Mouse (Mus musculus): ENCODE results near the gene Stip1. TPM values are rescaled to one million over a fixed set of nuclear protein-coding genes. Genes with fewer than 3 reads are reported as not detected.

Gene Stip1
- polyA plus RNA-seq, 1 experiment from 2014 or later, result 51.8 TPM

- Histone ChIP-seq H3K9ac (replicated peaks; ENCODE audit: low read depth) (no peak overlapping the region), H3K27ac (ENCODE audit: low read length) (no peak overlapping the region), H3K9me3 (ENCODE audit: low read length) (no peaks in the 10 kb centered on the region), H3K4me2 (replicated peaks; ENCODE audit: low read depth, low read length) (no peak overlapping the region), H3K4me3 (ENCODE audit: low read depth, low read length) (no peak overlapping the region), H3K27me3 (replicated peaks; ENCODE audit: insufficient read depth, low read length) (no peaks in the 10 kb centered on the region), H3K4me1 (ENCODE audit: insufficient read depth, low read depth, low read length) (peaks cover 17% of the 10 kb centered on the region; the same call in 1 of the 2 replicates), H3K36me3 (ENCODE audit: insufficient read depth, low read length) (no peaks in the 10 kb centered on the region)
- ATAC-seq (no peak), DNase-seq (ENCODE audit: low spot score) (no peak)
- WGBS, result 89% methylated on average over 6 of the region's 6 CpGs
- TF ChIP-seq CTCF (IDR thresholded peaks at IDR 0.05) (no peak), EP300 (IDR thresholded peaks at IDR 0.05) (no peak)
Observed at GRCm38 (mm10) chr19:6990712-6991111, 49.1 kb downstream of the Stip1 start.

- Histone ChIP-seq H3K27ac (ENCODE audit: low read length) (no peak overlapping the region), H3K4me3 (ENCODE audit: low read depth, low read length) (no peak overlapping the region), H3K9ac (replicated peaks; ENCODE audit: low read depth) (no peak overlapping the region), H3K27me3 (replicated peaks; ENCODE audit: insufficient read depth, low read length) (no peaks in the 10 kb centered on the region), H3K4me1 (ENCODE audit: insufficient read depth, low read depth, low read length) (peaks cover 8% of the 10 kb centered on the region; the same call in 1 of the 2 replicates), H3K4me2 (replicated peaks; ENCODE audit: low read depth, low read length) (no peak overlapping the region), H3K9me3 (ENCODE audit: low read length) (no peaks in the 10 kb centered on the region), H3K36me3 (ENCODE audit: insufficient read depth, low read length) (no peaks in the 10 kb centered on the region)
- TF ChIP-seq CTCF (IDR thresholded peaks at IDR 0.05) (no peak), EP300 (IDR thresholded peaks at IDR 0.05) (no peak)
- no peak for ATAC-seq
- WGBS, result 74% methylated on average over 8 of the region's 8 CpGs
- DNase-seq (ENCODE audit: low spot score), result no peak
Observed at GRCm38 (mm10) chr19:6989251-6989650, 50.5 kb downstream of the Stip1 start.

GRCm38 (mm10) chr19:6987904-6988285, 51.9 kb downstream of the Stip1 start:
- peak overlapping the region; percentile 81 for H3K4me3 ChIP-seq (ENCODE audit: low read depth, low read length)
- peak overlapping the region; percentile 70 for H3K9ac ChIP-seq (replicated peaks; ENCODE audit: low read depth)
- DNase-seq (ENCODE audit: low spot score) (no peak), ATAC-seq (no peak)
- peaks cover 6% of the 10 kb centered on the region; the same call in 1 of the 2 replicates for H3K4me1 ChIP-seq (ENCODE audit: insufficient read depth, low read depth, low read length)
- no peak for TF ChIP-seq CTCF (IDR thresholded peaks at IDR 0.05)
- no peak for TF ChIP-seq EP300 (IDR thresholded peaks at IDR 0.05)
- H3K36me3 ChIP-seq (ENCODE audit: insufficient read depth, low read length), result no peaks in the 10 kb centered on the region
- no peaks in the 10 kb centered on the region for H3K9me3 ChIP-seq (ENCODE audit: low read length)
- WGBS, result 7% methylated on average over 8 of the region's 8 CpGs
- peak overlapping the region; percentile 98 for H3K4me2 ChIP-seq (replicated peaks; ENCODE audit: low read depth, low read length)
- 0 out of 2 replicates have a peak overlapping the region, but pooled peaks have one; percentile 75 for H3K27ac ChIP-seq (ENCODE audit: low read length)
- H3K27me3 ChIP-seq (replicated peaks; ENCODE audit: insufficient read depth, low read length), result no peaks in the 10 kb centered on the region

- peaks cover 4% of the 10 kb centered on the region; the same call in 1 of the 2 replicates for H3K4me1 ChIP-seq (ENCODE audit: insufficient read depth, low read depth, low read length)
- H3K4me2 ChIP-seq (replicated peaks; ENCODE audit: low read depth, low read length), result peak within 1 kb of the TSS; percentile 98
- peak within 1 kb of the TSS; percentile 70 for H3K9ac ChIP-seq (replicated peaks; ENCODE audit: low read depth)
- no peaks in the 10 kb centered on the region for H3K9me3 ChIP-seq (ENCODE audit: low read length)
- DNase-seq (ENCODE audit: low spot score) (peak; percentile 53), ATAC-seq (peak; percentile 56)
- peak within 1 kb of the TSS; percentile 75 for H3K27ac ChIP-seq (ENCODE audit: low read length)
- 0% methylated on average over 42 of the region's 85 CpGs for WGBS
- TF ChIP-seq EP300 (IDR thresholded peaks at IDR 0.05) (no peak), CTCF (IDR thresholded peaks at IDR 0.05) (no peak)
- no peaks in the 10 kb centered on the region for H3K36me3 ChIP-seq (ENCODE audit: insufficient read depth, low read length)
- peak within 1 kb of the TSS; percentile 81 for H3K4me3 ChIP-seq (ENCODE audit: low read depth, low read length)
- H3K27me3 ChIP-seq (replicated peaks; ENCODE audit: insufficient read depth, low read length), result no peaks in the 10 kb centered on the region
Observed at GRCm38 (mm10) chr19:6987061-6987903, 52.5 kb downstream of the Stip1 start, which contains the start of gene Vegfb. Vegfb (minus strand) TSS chr19:6987651.

GRCm38 (mm10) chr19:6985951-6986708, 53.6 kb downstream of the Stip1 start:
- 77% methylated on average over 10 of the region's 10 CpGs for whole genome bisulfite sequencing
- H3K9ac ChIP-seq (replicated peaks; ENCODE audit: low read depth), result no peak overlapping the region
- DNase-seq (ENCODE audit: low spot score) (no peak), ATAC-seq (no peak)
- H3K4me3 ChIP-seq (ENCODE audit: low read depth, low read length), result no peak overlapping the region
- H3K27ac ChIP-seq (ENCODE audit: low read length), result no peak overlapping the region
- no peaks in the 10 kb centered on the region for H3K9me3 ChIP-seq (ENCODE audit: low read length)
- H3K4me2 ChIP-seq (replicated peaks; ENCODE audit: low read depth, low read length), result peak overlapping the region; percentile 98; the same call in 1 of the 2 replicates
- no peaks in the 10 kb centered on the region for H3K27me3 ChIP-seq (replicated peaks; ENCODE audit: insufficient read depth, low read length)
- peaks cover 1% of the 10 kb centered on the region for H3K4me1 ChIP-seq (ENCODE audit: insufficient read depth, low read depth, low read length)
- no peaks in the 10 kb centered on the region for H3K36me3 ChIP-seq (ENCODE audit: insufficient read depth, low read length)
- TF ChIP-seq CTCF (IDR thresholded peaks at IDR 0.05), result no peak
- TF ChIP-seq EP300 (IDR thresholded peaks at IDR 0.05), result no peak

- DNase-seq (ENCODE audit: low spot score) (no peak), ATAC-seq (no peak)
- H3K36me3 ChIP-seq (ENCODE audit: insufficient read depth, low read length), result no peaks in the 10 kb centered on the region
- TF ChIP-seq EP300 (IDR thresholded peaks at IDR 0.05) (no peak), CTCF (IDR thresholded peaks at IDR 0.05) (no peak)
- no peak overlapping the region for H3K9ac ChIP-seq (replicated peaks; ENCODE audit: low read depth)
- H3K4me1 ChIP-seq (ENCODE audit: insufficient read depth, low read depth, low read length), result peaks cover 5% of the 10 kb centered on the region
- no peak overlapping the region for H3K27ac ChIP-seq (ENCODE audit: low read length)
- no peak overlapping the region for H3K4me2 ChIP-seq (replicated peaks; ENCODE audit: low read depth, low read length)
- no peak overlapping the region for H3K4me3 ChIP-seq (ENCODE audit: low read depth, low read length)
- no peaks in the 10 kb centered on the region for H3K9me3 ChIP-seq (ENCODE audit: low read length)
- WGBS, result 87% methylated on average over 19 of the region's 19 CpGs
- H3K27me3 ChIP-seq (replicated peaks; ENCODE audit: insufficient read depth, low read length), result no peaks in the 10 kb centered on the region
Observed at GRCm38 (mm10) chr19:6985300-6985699, 54.5 kb downstream of the Stip1 start.
